Mouse (Mus musculus): ENCODE data around the gene Ndst2. TPM values are rescaled to one million over a fixed set of nuclear protein-coding genes. Genes with fewer than 3 reads are reported as not detected.

Ndst2 gene
- polyA plus RNA-seq, 1 experiment from 2014 or later = 9.6 TPM

GRCm38 (mm10) chr14:20689009-20689408 is 45.4 kb downstream of the Ndst2 start:
- peaks cover 78% of the 10 kb centered on the region for H3K36me3 ChIP-seq (ENCODE audit: control insufficient read depth, insufficient read depth, low read length)
- no peak overlapping the region for H3K4me2 ChIP-seq (replicated peaks; ENCODE audit: low read depth)
- no peak overlapping the region for H3K9ac ChIP-seq (ENCODE audit: low read length)
- no peak overlapping the region for H3K27ac ChIP-seq (replicated peaks)
- 70% methylated on average over 2 of the region's 2 CpGs for WGBS
- TF ChIP-seq CTCF (IDR thresholded peaks at IDR 0.05; ENCODE audit: low read depth) = no peak
- TF ChIP-seq EP300 (optimal IDR thresholded peaks at IDR 0.05) = no peak
- H3K4me3 ChIP-seq (ENCODE audit: low read depth, low read length) = no peak overlapping the region
- H3K27me3 ChIP-seq (ENCODE audit: control insufficient read depth, insufficient read depth, low read length) = no peaks in the 10 kb centered on the region
- ATAC-seq (ENCODE audit: low FRiP score, low TSS enrichment) (no peak), DNase-seq (ENCODE audit: low spot score) (no peak)
- H3K4me1 ChIP-seq (replicated peaks; ENCODE audit: control insufficient read depth, insufficient read depth) = no peaks in the 10 kb centered on the region
- H3K9me3 ChIP-seq (ENCODE audit: control insufficient read depth, low read length) = no peaks in the 10 kb centered on the region

GRCm38 (mm10) chr14:20686576-20686975 is 47.8 kb downstream of the Ndst2 start:
- Histone ChIP-seq H3K4me3 (ENCODE audit: low read depth, low read length) (no peak overlapping the region), H3K9me3 (ENCODE audit: control insufficient read depth, low read length) (no peaks in the 10 kb centered on the region), H3K4me2 (replicated peaks; ENCODE audit: low read depth) (no peak overlapping the region), H3K4me1 (replicated peaks; ENCODE audit: control insufficient read depth, insufficient read depth) (no peaks in the 10 kb centered on the region), H3K9ac (ENCODE audit: low read length) (no peak overlapping the region), H3K36me3 (ENCODE audit: control insufficient read depth, insufficient read depth, low read length) (peaks cover 73% of the 10 kb centered on the region), H3K27me3 (ENCODE audit: control insufficient read depth, insufficient read depth, low read length) (no peaks in the 10 kb centered on the region), H3K27ac (replicated peaks) (no peak overlapping the region)
- WGBS = 100% methylated on average over 3 of the region's 3 CpGs
- TF ChIP-seq EP300 (optimal IDR thresholded peaks at IDR 0.05) = no peak
- no peak for TF ChIP-seq CTCF (IDR thresholded peaks at IDR 0.05; ENCODE audit: low read depth)
- ATAC-seq (ENCODE audit: low FRiP score, low TSS enrichment) (no peak), DNase-seq (ENCODE audit: low spot score) (no peak)

- Histone ChIP-seq H3K9me3 (ENCODE audit: control insufficient read depth, low read length) (no peaks in the 10 kb centered on the region), H3K27me3 (ENCODE audit: control insufficient read depth, insufficient read depth, low read length) (no peaks in the 10 kb centered on the region), H3K4me3 (ENCODE audit: low read depth, low read length) (no peak overlapping the region), H3K4me1 (replicated peaks; ENCODE audit: control insufficient read depth, insufficient read depth) (no peaks in the 10 kb centered on the region), H3K9ac (ENCODE audit: low read length) (no peak overlapping the region), H3K27ac (replicated peaks) (no peak overlapping the region), H3K36me3 (ENCODE audit: control insufficient read depth, insufficient read depth, low read length) (peaks cover 62% of the 10 kb centered on the region), H3K4me2 (replicated peaks; ENCODE audit: low read depth) (no peak overlapping the region)
- TF ChIP-seq CTCF (IDR thresholded peaks at IDR 0.05; ENCODE audit: low read depth) (no peak), EP300 (optimal IDR thresholded peaks at IDR 0.05) (no peak)
- 55% methylated on average over 3 of the region's 3 CpGs for WGBS
- ATAC-seq (ENCODE audit: low FRiP score, low TSS enrichment) = peak; percentile 55
- no peak for DNase-seq (ENCODE audit: low spot score)
These were observed 51.9 kb downstream of the Ndst2 start for GRCm38 (mm10) chr14:20682498-20682897.

GRCm38 (mm10) chr14:20681742-20682141 is 52.6 kb downstream of the Ndst2 start:
- DNase-seq (ENCODE audit: low spot score) (no peak), ATAC-seq (ENCODE audit: low FRiP score, low TSS enrichment) (no peak)
- Histone ChIP-seq H3K4me2 (replicated peaks; ENCODE audit: low read depth) (no peak overlapping the region), H3K4me3 (ENCODE audit: low read depth, low read length) (no peak overlapping the region), H3K9ac (ENCODE audit: low read length) (no peak overlapping the region), H3K27ac (replicated peaks) (no peak overlapping the region), H3K4me1 (replicated peaks; ENCODE audit: control insufficient read depth, insufficient read depth) (no peaks in the 10 kb centered on the region), H3K27me3 (ENCODE audit: control insufficient read depth, insufficient read depth, low read length) (no peaks in the 10 kb centered on the region), H3K9me3 (ENCODE audit: control insufficient read depth, low read length) (no peaks in the 10 kb centered on the region), H3K36me3 (ENCODE audit: control insufficient read depth, insufficient read depth, low read length) (peaks cover 55% of the 10 kb centered on the region)
- 88% methylated on average over 2 of the region's 2 CpGs for WGBS
- TF ChIP-seq CTCF (IDR thresholded peaks at IDR 0.05; ENCODE audit: low read depth) (no peak), EP300 (optimal IDR thresholded peaks at IDR 0.05) (no peak)

GRCm38 (mm10) chr14:20677906-20678305 is 56.5 kb downstream of the Ndst2 start:
- 93% methylated on average over 4 of the region's 4 CpGs for WGBS
- Histone ChIP-seq H3K27me3 (ENCODE audit: control insufficient read depth, insufficient read depth, low read length) (no peaks in the 10 kb centered on the region), H3K9me3 (ENCODE audit: control insufficient read depth, low read length) (no peaks in the 10 kb centered on the region), H3K9ac (ENCODE audit: low read length) (no peak overlapping the region), H3K27ac (replicated peaks) (no peak overlapping the region), H3K4me1 (replicated peaks; ENCODE audit: control insufficient read depth, insufficient read depth) (peaks cover 7% of the 10 kb centered on the region; the same call in 1 of the 2 replicates), H3K36me3 (ENCODE audit: control insufficient read depth, insufficient read depth, low read length) (peaks cover 28% of the 10 kb centered on the region), H3K4me3 (ENCODE audit: low read depth, low read length) (no peak overlapping the region), H3K4me2 (replicated peaks; ENCODE audit: low read depth) (no peak overlapping the region)
- TF ChIP-seq EP300 (optimal IDR thresholded peaks at IDR 0.05) = no peak
- ATAC-seq (ENCODE audit: low FRiP score, low TSS enrichment) (no peak), DNase-seq (ENCODE audit: low spot score) (no peak)

GRCm38 (mm10) chr14:20674064-20674833 is 60.1 kb downstream of the Ndst2 start, which contains the start of gene Sec24c:
TSS of gene Sec24c (plus strand) at chr14:20674308.
- ATAC-seq (ENCODE audit: low FRiP score, low TSS enrichment) (peak; percentile 96), DNase-seq (ENCODE audit: low spot score) (peak; percentile 100)
- Histone ChIP-seq H3K4me1 (replicated peaks; ENCODE audit: control insufficient read depth, insufficient read depth) (peaks cover 7% of the 10 kb centered on the region; the same call in 1 of the 2 replicates), H3K27ac (replicated peaks) (peak within 1 kb of the TSS; percentile 98), H3K4me3 (ENCODE audit: low read depth, low read length) (peak within 1 kb of the TSS; percentile 77), H3K27me3 (ENCODE audit: control insufficient read depth, insufficient read depth, low read length) (no peaks in the 10 kb centered on the region), H3K36me3 (ENCODE audit: control insufficient read depth, insufficient read depth, low read length) (peaks cover 10% of the 10 kb centered on the region), H3K9ac (ENCODE audit: low read length) (peak within 1 kb of the TSS; percentile 86), H3K9me3 (ENCODE audit: control insufficient read depth, low read length) (no peaks in the 10 kb centered on the region), H3K4me2 (replicated peaks; ENCODE audit: low read depth) (peak within 1 kb of the TSS; percentile 81)
- TF ChIP-seq EP300 (optimal IDR thresholded peaks at IDR 0.05) = peak; percentile 76
- no peak for TF ChIP-seq CTCF (IDR thresholded peaks at IDR 0.05; ENCODE audit: low read depth)
- WGBS = under 1% methylated on average over 43 of the region's 43 CpGs
